ENCODE assay signal across 8 mouse cellular contexts in genomic region chr9:96363581-96364140, GRCm38 (mm10). TPM values are rescaled to one million over a fixed set of nuclear protein-coding genes. Genes with fewer than 3 reads are reported as not detected.
A peak's percentile ranks its signal among the peaks of the same experiment; 100 is the strongest.
DNase-seq lines count a peak whose midpoint lies in the region; ATAC-seq and TF ChIP-seq lines count a peak whose summit lies in the region.

No protein-coding gene starts in this region.

- peak overlapping the region; percentile 94 for H3K9ac ChIP-seq in forebrain, embryonic 13.5 days
- peak overlapping the region; percentile 72 for H3K9ac ChIP-seq in heart, postnatal 0 days (replicated peaks; ENCODE audit: low read depth, low read length)
- peak overlapping the region; percentile 71 for H3K9ac ChIP-seq in liver, embryonic 14.5 days (replicated peaks)
- peak overlapping the region; percentile 85 for H3K9ac ChIP-seq in stomach, embryonic 16.5 days (ENCODE audit: low read length)

- no peak for TF ChIP-seq EP300 in heart, postnatal 0 days (IDR thresholded peaks at IDR 0.05; ENCODE audit: low read depth)
- no peak for TF ChIP-seq EP300 in liver, embryonic 14.5 days (IDR thresholded peaks at IDR 0.05; ENCODE audit: low read depth)

- 2% methylated on average over 44 of the region's 64 CpGs for WGBS in forebrain, embryonic 13.5 days
- under 1% methylated on average over 49 of the region's 64 CpGs for WGBS in heart, postnatal 0 days
- under 1% methylated on average over 64 of the region's 64 CpGs for WGBS in liver, embryonic 14.5 days (ENCODE audit: insufficient replicate concordance)
- under 1% methylated on average over 63 of the region's 64 CpGs for WGBS in stomach, embryonic 16.5 days

- H3K4me2 ChIP-seq in forebrain, embryonic 13.5 days: peak overlapping the region; percentile 76
- H3K4me2 ChIP-seq in heart, postnatal 0 days (ENCODE audit: low read depth, low read length): peak overlapping the region; percentile 79
- H3K4me2 ChIP-seq in liver, embryonic 14.5 days (ENCODE audit: low read depth): peak overlapping the region; percentile 93
- H3K4me2 ChIP-seq in stomach, embryonic 16.5 days (ENCODE audit: low read depth, low read length): peak overlapping the region; percentile 87

- no peaks in the 10 kb centered on the region for H3K27me3 ChIP-seq in E14TG2a.4 (ENCODE audit: insufficient read depth, low read length)
- no peaks in the 10 kb centered on the region for H3K27me3 ChIP-seq in forebrain, embryonic 13.5 days
- H3K27me3 ChIP-seq in heart, postnatal 0 days (ENCODE audit: control insufficient read depth, insufficient read depth, low read length): no peaks in the 10 kb centered on the region
- H3K27me3 ChIP-seq in liver, embryonic 14.5 days (ENCODE audit: control insufficient read depth, insufficient read depth, low read length): no peaks in the 10 kb centered on the region; the same call in 1 of the 2 replicates
- no peaks in the 10 kb centered on the region for H3K27me3 ChIP-seq in stomach, embryonic 16.5 days (ENCODE audit: control insufficient read depth, insufficient read depth, low read length)

- peak; percentile 70 for ATAC-seq in forebrain, embryonic 13.5 days
- ATAC-seq in heart, postnatal 0 days (ENCODE audit: insufficient read depth, low read depth): peak; percentile 71
- ATAC-seq in liver, embryonic 14.5 days (ENCODE audit: insufficient read depth): peak; percentile 68
- peak; percentile 63 for ATAC-seq in stomach, embryonic 16.5 days (ENCODE audit: insufficient read depth, low FRiP score)

- DNase-seq in c-Kit-positive CD71-positive TER-119-positive erythroid progenitor cells, embryonic 14.5 days (ENCODE audit: low spot score): peak; percentile 56
- DNase-seq in heart, postnatal 0 days (ENCODE audit: low spot score): peak; percentile 63
- DNase-seq in kidney, postnatal 36 days: peak; percentile 78 to 83
- peak; percentile 55 to 63 (median 56) for DNase-seq in liver, embryonic 14.5 days (ENCODE audit: low read depth in 3 of 3, low spot score in 3 of 3)
- peak; percentile 79 for DNase-seq in neural tube, embryonic 10.5 days (ENCODE audit: extremely low spot score, low spot score)

- peak overlapping the region; percentile 91 for H3K4me3 ChIP-seq in E14TG2a.4 (replicated peaks; ENCODE audit: low read length)
- peak overlapping the region; percentile 85 for H3K4me3 ChIP-seq in forebrain, embryonic 13.5 days
- H3K4me3 ChIP-seq in heart, postnatal 0 days (ENCODE audit: low read depth, low read length): peak overlapping the region; percentile 79
- peak overlapping the region; percentile 85 to 92 for H3K4me3 ChIP-seq in liver, embryonic 14.5 days (ENCODE audit: insufficient read depth in 1 of 2, low read depth in 2 of 2, low read length in 2 of 2)
- peak overlapping the region; percentile 87 for H3K4me3 ChIP-seq in stomach, embryonic 16.5 days (replicated peaks; ENCODE audit: low read length)

- peak overlapping the region; percentile 94 for H3K27ac ChIP-seq in forebrain, embryonic 13.5 days
- peak overlapping the region; percentile 96 for H3K27ac ChIP-seq in heart, postnatal 0 days (ENCODE audit: low read depth)
- H3K27ac ChIP-seq in liver, embryonic 14.5 days: peak overlapping the region; percentile 89
- peak overlapping the region; percentile 96 for H3K27ac ChIP-seq in stomach, embryonic 16.5 days (ENCODE audit: low read length)

- H3K9me3 ChIP-seq in E14TG2a.4 (ENCODE audit: low read length): peaks cover 5% of the 10 kb centered on the region; the same call in 1 of the 2 replicates
- H3K9me3 ChIP-seq in forebrain, embryonic 13.5 days (replicated peaks): no peaks in the 10 kb centered on the region
- no peaks in the 10 kb centered on the region for H3K9me3 ChIP-seq in heart, postnatal 0 days (replicated peaks; ENCODE audit: control insufficient read depth, low read length)
- no peaks in the 10 kb centered on the region for H3K9me3 ChIP-seq in liver, embryonic 14.5 days (ENCODE audit: control insufficient read depth, low read length)
- no peaks in the 10 kb centered on the region; the same call in 1 of the 2 replicates for H3K9me3 ChIP-seq in stomach, embryonic 16.5 days (replicated peaks; ENCODE audit: control insufficient read depth, low read length)

- H3K36me3 ChIP-seq in E14TG2a.4 (ENCODE audit: insufficient read depth, low read length): peaks cover 35% of the 10 kb centered on the region
- no peaks in the 10 kb centered on the region for H3K36me3 ChIP-seq in forebrain, embryonic 13.5 days (ENCODE audit: poor library complexity, severe bottlenecking)
- H3K36me3 ChIP-seq in heart, postnatal 0 days (replicated peaks; ENCODE audit: control insufficient read depth, insufficient read depth, low read length): no peaks in the 10 kb centered on the region
- no peaks in the 10 kb centered on the region for H3K36me3 ChIP-seq in liver, embryonic 14.5 days (replicated peaks; ENCODE audit: control insufficient read depth, insufficient read depth, low read depth)
- H3K36me3 ChIP-seq in stomach, embryonic 16.5 days (ENCODE audit: control insufficient read depth, insufficient read depth, low read length): no peaks in the 10 kb centered on the region

- H3K4me1 ChIP-seq in E14TG2a.4 (replicated peaks; ENCODE audit: low read depth, low read length): peaks cover 41% of the 10 kb centered on the region
- peaks cover 30% of the 10 kb centered on the region for H3K4me1 ChIP-seq in forebrain, embryonic 13.5 days
- H3K4me1 ChIP-seq in heart, postnatal 0 days (ENCODE audit: control insufficient read depth, insufficient read depth): peaks cover 16% of the 10 kb centered on the region
- peaks cover 12% of the 10 kb centered on the region in 2 experiments for H3K4me1 ChIP-seq in liver, embryonic 14.5 days (replicated peaks; ENCODE audit: control insufficient read depth in 2 of 2, insufficient read depth in 2 of 2, low read length in 1 of 2)
- peaks cover 21% of the 10 kb centered on the region for H3K4me1 ChIP-seq in stomach, embryonic 16.5 days (ENCODE audit: control insufficient read depth, insufficient read depth, low read length)

- no peak for TF ChIP-seq CTCF in E14TG2a.4 (conservative IDR thresholded peaks at IDR 0.05; ENCODE audit: low read length)
- no peak for TF ChIP-seq CTCF in heart, postnatal 0 days (IDR thresholded peaks at IDR 0.05; ENCODE audit: low read depth)
- TF ChIP-seq CTCF in liver, embryonic 14.5 days (IDR thresholded peaks at IDR 0.05; ENCODE audit: low read depth): no peak

RNA-seq across cellular contexts. Expression of gene Atp1b3, which starts 0.6 kb away (rescaled TPM):
- 156 and 158 TPM in 2 replicates for polyA plus RNA-seq in forebrain, embryonic 13.5 days (2015; fragmentation: Nextera tagmentation; extraction: Ambion mirVana)
- total RNA-seq in heart, postnatal 0 days (2014; rRNA removed; ENCODE audit: low replicate concordance): 46.4 and 52.6 TPM in 2 replicates
- polyA plus RNA-seq in heart, postnatal 0 days (2015; fragmentation: Nextera tagmentation; extraction: Ambion mirVana): 107 and 109 TPM in 2 replicates
- polyA plus RNA-seq in liver, embryonic 14.5 days (2012; rRNA removed): 15.9 and 29.3 TPM in 2 replicates
- 60.6 and 64.8 TPM in 2 replicates for polyA plus RNA-seq in liver, embryonic 14.5 days (2014; fragmentation: Nextera tagmentation; extraction: Ambion mirVana)
- polyA plus RNA-seq in stomach, embryonic 16.5 days (2015; fragmentation: Nextera tagmentation; extraction: Ambion mirVana): 165 and 167 TPM in 2 replicates

Comparison
In these comparisons a context has a peak if more than half of its experiments do, and no peak if none do; other contexts are left out.
1. Peak in every context shown above with its lines: DNase-seq, ATAC-seq, H3K4me3 ChIP-seq and H3K27ac ChIP-seq.